18 mouse cellular contexts compared by ENCODE assay signal in the genomic region with DNA sequence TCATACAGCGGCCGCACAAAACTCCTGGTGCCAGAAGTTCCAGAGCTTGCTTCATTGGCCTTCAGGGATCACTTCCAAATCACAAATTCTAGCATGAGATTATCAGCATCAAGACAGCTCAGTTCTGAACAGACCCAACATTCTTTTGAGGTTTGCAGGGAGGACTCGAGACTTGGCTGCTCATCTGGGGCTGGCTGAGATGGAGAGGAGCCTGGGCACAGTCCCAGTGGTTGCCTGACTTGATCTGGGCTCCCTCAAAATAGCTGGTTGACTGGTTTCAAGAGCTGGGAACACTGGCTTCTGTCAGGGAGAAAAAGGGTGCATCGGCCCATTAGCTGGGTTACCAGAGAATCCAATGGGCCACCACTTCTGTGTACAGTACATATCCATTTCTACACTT. TPM values are rescaled to one million over a fixed set of nuclear protein-coding genes. Genes with fewer than 3 reads are reported as not detected.
DNase-seq lines count a peak whose midpoint lies in the region; TF ChIP-seq lines count a peak whose summit lies in the region.
"Had no signal": no experiment of that assay in that cellular context is flagged by ENCODE, and none has a peak within 500 bp of the region (broad histone marks: within the 10 kb centered on the region; RNA-seq: fewer than 3 reads in every experiment).

No protein-coding gene starts in this region.

- intact Hi-C loops in left cerebral cortex, postnatal 25 days (cut with DNase I) = no loop called here
- intact Hi-C loops in left cerebral cortex, adult 2 months (cut with DNase I) = no loop called here
- intact Hi-C loops in heart, postnatal 10 days (cut with DNase I) = no loop called here

- no peak overlapping the region for H3K4me3 ChIP-seq in left cerebral cortex, adult 2 months
- H3K4me3 ChIP-seq: forebrain, embryonic 12.5 days; hindbrain, embryonic 15.5 days had no signal

- H3K27ac ChIP-seq in left cerebral cortex, adult 2 months = no peak overlapping the region
- H3K27ac ChIP-seq: forebrain, embryonic 12.5 days; hindbrain, embryonic 15.5 days; macrophage had no signal

- TF ChIP-seq CTCF in left cerebral cortex, adult 2 months (IDR thresholded peaks at IDR 0.05) = no peak

- DNase-seq in cerebellum, adult 9-11 months = peak; percentile 14
- DNase-seq in cerebellum, adult 11 months = no peak
- peak; percentile 17 to 33 for DNase-seq in left cerebral cortex, postnatal 25 days (ENCODE audit: low spot score in 2 of 2)
- DNase-seq in left cerebral cortex, adult 2 months (ENCODE audit: extremely low spot score in 1 of 2, low spot score in 2 of 2) = no peak
- peak; percentile 77 for DNase-seq in Muller cell, postnatal 12 days (ENCODE audit: inconsistent ontology term)
- DNase-seq in heart, postnatal 10 days = peak; percentile 65 to 66
- DNase-seq in urinary bladder, adult 2 months (ENCODE audit: low spot score) = no peak
- DNase-seq in thymus, adult 18-20 months = no peak
- DNase-seq: kidney, adult 9 months had no signal

RNA-seq across cellular contexts. Expression of a gene that starts 1.1 kb away (rescaled TPM):
- total RNA-seq in left cerebral cortex, postnatal 25 days (2021) = not detected
- not detected for total RNA-seq in left cerebral cortex, adult 2 months (2021)
- not detected for total RNA-seq in heart, postnatal 10 days (2021)
- 0.32 TPM in 1 of 2 replicates, not detected in the other for polyA plus RNA-seq in urinary bladder, adult 2 months (2012; rRNA removed)
- total RNA-seq: layer of hippocampus, adult 8-10 months; neutrophil, adult 5-6 weeks had no signal
- polyA plus RNA-seq: C2C12; embryonic facial prominence, embryonic 11.5 days; forebrain, embryonic 12.5 days; hindbrain, embryonic 15.5 days; limb, embryonic 14.5 days; macrophage; small intestine, adult 2 months had no signal

RNA-seq across cellular contexts. Expression of a gene that starts 3.8 kb away (rescaled TPM):
- total RNA-seq in left cerebral cortex, postnatal 25 days (2021) = not detected
- not detected for total RNA-seq in left cerebral cortex, adult 2 months (2021)
- 1 to 10 TPM in 1 of 2 experiments, under 1 TPM in 1; 0.99 to 1.0 TPM for total RNA-seq in heart, postnatal 10 days (2021)
- 0.94 and 1.8 TPM in 2 replicates for polyA plus RNA-seq in urinary bladder, adult 2 months (2012; rRNA removed)
- total RNA-seq: layer of hippocampus, adult 8-10 months; neutrophil, adult 5-6 weeks had no signal
- polyA plus RNA-seq: C2C12; embryonic facial prominence, embryonic 11.5 days; forebrain, embryonic 12.5 days; hindbrain, embryonic 15.5 days; macrophage; small intestine, adult 2 months had no signal

RNA-seq across cellular contexts. Expression of a gene that starts 19.9 kb away (rescaled TPM):
- not detected for total RNA-seq in left cerebral cortex, postnatal 25 days (2021)
- not detected for total RNA-seq in left cerebral cortex, adult 2 months (2021)
- not detected for total RNA-seq in heart, postnatal 10 days (2021)
- polyA plus RNA-seq in urinary bladder, adult 2 months (2012; rRNA removed) = 0.36 and 0.63 TPM in 2 replicates
- total RNA-seq: layer of hippocampus, adult 8-10 months; neutrophil, adult 5-6 weeks had no signal
- polyA plus RNA-seq: C2C12; embryonic facial prominence, embryonic 11.5 days; forebrain, embryonic 12.5 days; hindbrain, embryonic 15.5 days; limb, embryonic 14.5 days; macrophage; small intestine, adult 2 months had no signal

RNA-seq across cellular contexts. Expression of a gene that starts 25.8 kb away (rescaled TPM):
- total RNA-seq in left cerebral cortex, postnatal 25 days (2021) = not detected
- not detected for total RNA-seq in left cerebral cortex, adult 2 months (2021)
- not detected for total RNA-seq in heart, postnatal 10 days (2021)
- 0.06 TPM in 1 of 2 replicates, not detected in the other for polyA plus RNA-seq in urinary bladder, adult 2 months (2012; rRNA removed)
- total RNA-seq: layer of hippocampus, adult 8-10 months; neutrophil, adult 5-6 weeks had no signal
- polyA plus RNA-seq: C2C12; embryonic facial prominence, embryonic 11.5 days; forebrain, embryonic 12.5 days; hindbrain, embryonic 15.5 days; limb, embryonic 14.5 days; macrophage; small intestine, adult 2 months had no signal

RNA-seq across cellular contexts. Expression of a gene that starts 28.9 kb away (rescaled TPM):
- total RNA-seq in left cerebral cortex, postnatal 25 days (2021) = under 1 TPM; 0.44 to 0.55 TPM
- under 1 TPM; 0.25 to 0.70 TPM for total RNA-seq in left cerebral cortex, adult 2 months (2021)
- total RNA-seq in heart, postnatal 10 days (2021) = 1 to 10 TPM; 2.7 to 3.7 TPM
- 22.9 and 30.6 TPM in 2 replicates for polyA plus RNA-seq in urinary bladder, adult 2 months (2012; rRNA removed)
- total RNA-seq: neutrophil, adult 5-6 weeks had no signal

Comparison
In these comparisons a context has a peak if more than half of its experiments do, and no peak if none do; other contexts are left out.
1. DNase-seq: peak in cerebellum, adult 9-11 months (single experiment), left cerebral cortex, postnatal 25 days (2 of 2), Muller cell, postnatal 12 days (single experiment) and heart, postnatal 10 days (2 of 2); none in cerebellum, adult 11 months (single experiment), left cerebral cortex, adult 2 months (0 of 2), urinary bladder, adult 2 months (single experiment) and thymus, adult 18-20 months (0 of 2).